Mouse (Mus musculus) bone marrow, adult 2 months (tissue): ENCODE results near the gene Gm10961. TPM values are rescaled to one million over a fixed set of nuclear protein-coding genes. Genes with fewer than 3 reads are reported as not detected.
A peak's percentile ranks its signal among the peaks of the same experiment; 100 is the strongest.

Experiments
- H3K27ac ChIP-seq: fragments of 200-500 bp; 2 replicates; pipeline ENCODE4 v1.5.1; 2012; ENCODE audit warnings: low read depth, mild to moderate bottlenecking, control low read depth, inconsistent platforms, low read length; ENCODE audit not compliant: control insufficient read depth, poor library complexity, insufficient read depth
- H3K4me1 ChIP-seq: fragments of 200-500 bp; 2 replicates; pipeline ENCODE4 v1.6.1; 2011; ENCODE audit warnings: low read length; ENCODE audit not compliant: control insufficient read depth, insufficient read depth
- H3K4me3 ChIP-seq: fragments of 200-500 bp; replicated peaks from 2 replicates; pipeline ENCODE3; 2011; ENCODE audit warnings: mild to moderate bottlenecking, low read depth, low read length, control low read depth; ENCODE audit not compliant: control insufficient read depth
- CTCF ChIP-seq: fragments of 200-500 bp; IDR thresholded peaks from 2 replicates; pipeline ENCODE4 v1.5.1; 2011; ENCODE audit warnings: low read length, control low read depth; ENCODE audit not compliant: control insufficient read depth, insufficient read depth
- POLR2A ChIP-seq: fragments of 200-500 bp; IDR thresholded peaks from 2 replicates; pipeline ENCODE4 v1.6.1; 2011; ENCODE audit warnings: low read depth, mild to moderate bottlenecking, control low read depth, low read length, borderline replicate concordance; ENCODE audit not compliant: control insufficient read depth
- WGBS: fragments of 180-500 bp; shearing (Covaris S2); methylation state at CpG from one replicate; pipeline ENCODE4 v1.1.7; 2018; 5-methylcytosine and 5-hydroxymethylcytosine counted together
- polyA plus RNA-seq: library from polyadenylated mRNA; stranded (reverse); fragments of >200 nt; gene quantifications from 2 replicates; pipeline ENCODE4 v1.2.4, GENCODE M21; 2011; ENCODE audit warnings: low replicate concordance; ENCODE audit not compliant: missing spikeins, insufficient read depth, insufficient read length

Gene Gm10961
- polyA plus RNA-seq, 1 experiment: not detected

GRCm38 (mm10) chr3:107607221-107607620, 23.9 kb upstream of the Gm10961 start:
- WGBS: 84% methylated on average over 8 of the region's 8 CpGs
- H3K4me1 ChIP-seq: no peaks in the 10 kb centered on the region
- no peak for TF ChIP-seq CTCF
- TF ChIP-seq POLR2A: no peak
- no peak overlapping the region for H3K27ac ChIP-seq
- no peak overlapping the region for H3K4me3 ChIP-seq

- TF ChIP-seq POLR2A (no peak), CTCF (no peak)
- H3K27ac ChIP-seq: no peak overlapping the region
- H3K4me1 ChIP-seq: no peaks in the 10 kb centered on the region
- 39% methylated on average over 4 of the region's 4 CpGs for whole genome bisulfite sequencing
- H3K4me3 ChIP-seq: no peak overlapping the region
These were observed 22.3 kb upstream of the Gm10961 start for GRCm38 (mm10) chr3:107608808-107609207.

GRCm38 (mm10) chr3:107609376-107609775, 21.7 kb upstream of the Gm10961 start:
- Histone ChIP-seq H3K27ac (no peak overlapping the region), H3K4me1 (no peaks in the 10 kb centered on the region), H3K4me3 (no peak overlapping the region)
- 66% methylated on average over 3 of the region's 3 CpGs for WGBS
- no peak for TF ChIP-seq CTCF
- TF ChIP-seq POLR2A: no peak

- Histone ChIP-seq H3K27ac (no peak overlapping the region), H3K4me3 (no peak overlapping the region), H3K4me1 (no peaks in the 10 kb centered on the region)
- TF ChIP-seq CTCF: no peak
- no peak for TF ChIP-seq POLR2A
- 80% methylated on average over 4 of the region's 4 CpGs for WGBS
These were observed 19.7 kb upstream of the Gm10961 start for GRCm38 (mm10) chr3:107611394-107611793.

DNA sequence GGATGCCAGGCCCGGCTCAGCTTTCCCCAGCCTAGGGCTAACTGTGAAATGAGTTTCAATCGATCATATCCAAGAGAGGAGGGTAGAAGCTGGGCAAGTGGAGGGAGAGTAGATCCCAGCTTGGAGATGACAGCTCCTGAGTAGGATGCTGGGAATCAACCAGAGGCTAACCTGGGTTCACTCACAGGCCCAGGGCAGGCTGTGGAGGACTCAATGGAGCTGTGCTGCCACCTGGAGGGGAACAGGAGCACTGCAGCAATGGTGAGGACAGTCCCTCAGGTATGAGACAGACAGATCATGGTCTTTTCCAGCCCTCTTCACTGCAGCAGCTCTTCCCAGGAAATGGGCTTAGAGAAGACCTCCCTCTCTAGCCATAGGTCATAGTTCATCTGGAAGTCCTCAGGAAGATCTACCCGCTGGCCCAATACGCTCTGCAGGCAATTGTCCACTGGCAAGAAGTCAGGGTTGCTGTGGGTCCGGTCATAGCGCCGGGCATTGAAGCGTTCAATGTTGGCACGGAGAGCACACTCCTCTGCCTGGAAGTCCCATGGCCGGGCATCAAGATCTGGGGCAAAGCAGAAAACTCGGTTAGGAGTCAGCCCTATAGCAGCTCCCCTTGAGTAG, 18.1 kb upstream of the Gm10961 start:
- Histone ChIP-seq H3K27ac (no peak overlapping the region), H3K4me1 (no peaks in the 10 kb centered on the region), H3K4me3 (no peak overlapping the region)
- WGBS: 91% methylated on average over 11 of the region's 11 CpGs
- TF ChIP-seq CTCF: peak; percentile 92
- no peak for TF ChIP-seq POLR2A

- 91% methylated on average over 3 of the region's 3 CpGs for WGBS
- H3K27ac ChIP-seq: no peak overlapping the region
- no peak overlapping the region for H3K4me3 ChIP-seq
- TF ChIP-seq CTCF (no peak), POLR2A (no peak)
- H3K4me1 ChIP-seq: no peaks in the 10 kb centered on the region
These were observed 13.3 kb upstream of the Gm10961 start for GRCm38 (mm10) chr3:107617800-107618199.

GRCm38 (mm10) chr3:107619911-107620310, 11.2 kb upstream of the Gm10961 start:
- H3K27ac ChIP-seq: no peak overlapping the region
- no peaks in the 10 kb centered on the region for H3K4me1 ChIP-seq
- WGBS: 91% methylated on average over 6 of the region's 6 CpGs
- no peak for TF ChIP-seq POLR2A
- TF ChIP-seq CTCF: no peak
- H3K4me3 ChIP-seq: no peak overlapping the region

DNA sequence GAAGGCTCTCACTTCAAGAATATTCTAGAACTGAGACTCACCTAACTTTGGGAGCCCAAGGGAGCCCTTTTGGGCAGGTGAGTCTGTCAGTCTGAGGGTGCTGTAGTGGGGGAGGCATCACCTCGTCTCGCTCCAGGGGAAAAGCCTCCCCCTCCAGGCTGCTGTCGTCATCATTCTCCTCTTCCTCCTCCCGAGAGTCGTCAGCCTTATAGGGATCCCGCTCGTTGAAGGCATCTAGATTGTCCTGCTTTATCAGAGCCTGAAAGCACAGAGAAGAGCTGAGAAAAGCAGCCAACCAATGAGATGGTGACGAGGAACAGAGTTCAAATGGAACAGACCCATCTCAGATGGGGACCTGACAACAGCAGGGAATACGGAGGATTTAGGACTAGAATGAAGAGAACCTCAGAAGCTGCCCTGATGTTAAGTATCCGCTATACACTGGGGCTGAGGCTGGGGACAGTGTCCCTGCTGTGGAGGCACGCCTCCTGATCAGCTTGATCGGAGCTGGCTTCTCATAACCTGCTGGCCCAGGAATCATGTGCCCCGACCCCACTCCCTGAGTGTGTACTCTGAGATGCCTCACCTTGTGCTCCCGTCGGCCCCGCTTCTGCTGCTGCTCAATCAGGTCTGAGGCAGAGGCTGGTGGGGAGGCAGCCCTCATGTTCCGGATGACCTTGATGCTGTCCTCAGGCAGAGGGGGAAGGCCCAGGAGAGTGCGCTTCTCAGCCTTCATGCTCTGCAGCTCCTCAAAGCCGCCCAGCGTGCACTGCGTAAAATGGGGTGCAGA, 9.6 kb upstream of the Gm10961 start:
- Histone ChIP-seq H3K4me1 (no peaks in the 10 kb centered on the region), H3K27ac (no peak overlapping the region), H3K4me3 (no peak overlapping the region)
- no peak for TF ChIP-seq POLR2A
- TF ChIP-seq CTCF: no peak
- 89% methylated on average over 21 of the region's 21 CpGs for WGBS
